Mouse (Mus musculus): ENCODE results near the gene Fam221a.
"Not testable (repeated sequence)": the region's sequence is repeated elsewhere in the genome, so short reads cannot be mapped to it uniquely, and the experiment has no call there.

The Fam221a gene

DNA sequence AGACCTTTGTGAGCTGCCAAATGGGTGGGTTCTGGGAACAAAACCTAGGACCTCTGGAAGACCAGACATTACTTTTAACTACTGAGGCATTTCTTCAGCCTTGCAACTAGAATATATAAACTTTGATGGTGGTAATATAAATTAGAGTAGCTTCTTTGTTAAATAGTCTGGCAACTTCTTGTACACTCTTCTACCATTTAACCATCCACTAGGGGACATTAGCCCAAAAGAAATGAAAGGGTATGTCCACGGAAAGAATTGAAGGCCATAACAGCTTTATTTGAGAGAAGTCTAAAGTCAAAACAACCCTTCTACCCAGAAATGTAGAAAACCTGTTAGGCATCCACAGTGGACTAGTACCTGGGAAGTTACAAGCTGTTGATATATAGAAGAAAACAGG lies 26.7 kb downstream of the Fam221a start:
- no peak for DNase-seq (ENCODE audit: low spot score)

- no peak for DNase-seq (ENCODE audit: low spot score)
Observed at GRCm38 (mm10) chr6:49395316-49395715, 27.8 kb downstream of the Fam221a start, which contains the start of gene Stk31. Gene Stk31 (plus strand): TSS chr6:49395604.

GRCm38 (mm10) chr6:49397466-49397865 lies 29.9 kb downstream of the Fam221a start:
- DNase-seq (ENCODE audit: low spot score) = no peak

- DNase-seq (ENCODE audit: low spot score) = no peak
Observed at GRCm38 (mm10) chr6:49398365-49398764, 30.8 kb downstream of the Fam221a start.

GRCm38 (mm10) chr6:49410830-49411229 lies 43.3 kb downstream of the Fam221a start:
- DNase-seq (ENCODE audit: low spot score) = no peak

DNA sequence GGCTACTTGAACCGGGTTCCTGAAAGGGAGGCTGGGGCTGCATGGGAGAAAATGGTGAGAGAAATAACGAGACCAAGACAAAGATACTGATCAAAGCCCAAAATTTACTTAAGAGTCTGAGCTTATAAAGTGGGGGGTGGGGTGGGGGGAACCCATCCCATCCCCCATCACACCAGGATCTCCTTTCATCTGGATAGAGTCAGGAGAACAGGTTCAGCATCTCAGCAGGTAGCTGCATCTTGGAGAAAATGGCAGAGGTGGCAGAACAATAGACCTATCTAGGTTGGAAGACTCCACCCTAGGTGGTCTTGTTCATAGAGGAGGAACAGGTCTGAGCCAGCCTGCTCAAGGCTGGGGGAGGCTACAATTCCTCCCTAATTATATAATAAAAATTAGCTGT lies 45.4 kb downstream of the Fam221a start:
- not testable (repeated sequence) for DNase-seq (ENCODE audit: low spot score)

DNA sequence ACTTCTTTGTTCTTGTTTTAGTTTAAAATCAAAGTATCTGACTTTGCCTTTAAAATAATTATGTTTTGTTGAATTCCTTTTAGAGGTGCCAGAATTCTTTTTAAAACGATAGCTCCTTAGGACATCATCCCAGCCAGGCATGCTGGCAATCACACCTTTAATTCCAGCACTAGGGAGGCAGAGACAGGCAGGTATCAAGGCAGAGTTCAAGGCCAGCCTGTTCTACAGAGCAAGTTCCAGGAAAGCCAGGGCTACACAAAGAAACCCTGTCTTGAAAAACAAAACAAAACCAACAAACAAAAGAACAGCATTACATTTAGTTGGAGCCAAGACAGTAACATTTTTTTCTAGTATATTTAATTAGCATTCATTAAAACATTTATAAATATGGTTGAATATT lies 48.4 kb downstream of the Fam221a start:
- no peak for DNase-seq (ENCODE audit: low spot score)

DNA sequence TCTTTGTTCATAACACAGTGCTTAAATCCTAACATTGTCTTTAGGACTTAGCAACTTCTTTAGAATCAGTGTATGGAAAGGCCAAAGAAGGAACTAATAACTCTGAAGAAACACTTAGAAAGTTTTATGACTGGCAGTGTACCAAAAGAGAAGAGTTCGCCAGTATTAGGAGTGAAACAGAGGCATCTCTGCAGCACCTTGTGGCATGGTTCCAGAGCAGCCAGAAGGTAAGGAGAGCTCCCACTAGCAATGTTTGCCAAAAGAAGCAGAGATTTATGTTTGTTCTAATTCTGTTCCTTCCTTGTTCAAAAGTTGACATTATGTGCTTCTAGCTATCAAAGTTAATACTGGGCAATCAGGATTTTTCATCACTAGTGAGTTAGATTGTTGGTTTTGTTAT lies 69.8 kb downstream of the Fam221a start:
- no peak for DNase-seq (ENCODE audit: low spot score)

All from urinary bladder, postnatal 10 days (tissue).